Mouse (Mus musculus) intestine, embryonic 16.5 days (tissue): ENCODE measurements at regions not wholly inside any gene's neighbourhood (a gene's known extent, or its start where the extent isn't known, plus 50 kb on each side); places are given as distances from the start of the nearest gene placed in this dataset.

ENCODE experiments used
- ATAC-seq: fragments of 200-750 bp; cut with Nextera tagmentation; 2 replicates; pipeline ENCODE4 v1.8.0; 2017; ENCODE audit warnings: moderate TSS enrichment, moderate library complexity
- H3K27ac ChIP-seq: fragments of 300-500 bp; sonication (generic); 2 replicates; pipeline ENCODE4 v1.5.1; 2014; ENCODE audit warnings: mild to moderate bottlenecking, low read length
- H3K27me3 ChIP-seq: fragments of 300-500 bp; sonication (generic); replicated peaks from 2 replicates; pipeline ENCODE4 v1.6.1; 2014; ENCODE audit warnings: low read length, control low read depth, mixed read lengths; ENCODE audit not compliant: control insufficient read depth, insufficient read depth
- H3K36me3 ChIP-seq: fragments of 300-500 bp; sonication (generic); 2 replicates; pipeline ENCODE4 v1.6.1; 2014; ENCODE audit warnings: low read length, control low read depth; ENCODE audit not compliant: control insufficient read depth, insufficient read depth
- H3K4me1 ChIP-seq: fragments of 300-500 bp; sonication (generic); 2 replicates; pipeline ENCODE4 v1.6.1; 2014; ENCODE audit warnings: low read length, control low read depth, mixed read lengths; ENCODE audit not compliant: control insufficient read depth, insufficient read depth
- H3K4me2 ChIP-seq: fragments of 300-500 bp; sonication (generic); 2 replicates; pipeline ENCODE4 v1.6.1; 2014; ENCODE audit warnings: low read depth, low read length, control low read depth
- H3K4me3 ChIP-seq: fragments of 300-500 bp; sonication (generic); 2 replicates; pipeline ENCODE4 v1.5.1; 2014; ENCODE audit warnings: mild to moderate bottlenecking, low read length
- H3K9ac ChIP-seq: fragments of 300-500 bp; sonication (generic); 2 replicates; pipeline ENCODE4 v1.6.1; 2014; ENCODE audit warnings: low read depth, low read length
- H3K9me3 ChIP-seq: fragments of 300-500 bp; sonication (generic); 2 replicates; pipeline ENCODE4 v1.6.1; 2016; ENCODE audit warnings: low read length, control low read depth; ENCODE audit not compliant: control insufficient read depth
- WGBS: fragments of 180-500 bp; shearing (Covaris S2); extraction: QIAGEN DNeasy Blood & Tissue Kit; methylation state at CpG from one replicate; pipeline ENCODE4 v1.1.7; 2014; 5-methylcytosine and 5-hydroxymethylcytosine counted together

DNA sequence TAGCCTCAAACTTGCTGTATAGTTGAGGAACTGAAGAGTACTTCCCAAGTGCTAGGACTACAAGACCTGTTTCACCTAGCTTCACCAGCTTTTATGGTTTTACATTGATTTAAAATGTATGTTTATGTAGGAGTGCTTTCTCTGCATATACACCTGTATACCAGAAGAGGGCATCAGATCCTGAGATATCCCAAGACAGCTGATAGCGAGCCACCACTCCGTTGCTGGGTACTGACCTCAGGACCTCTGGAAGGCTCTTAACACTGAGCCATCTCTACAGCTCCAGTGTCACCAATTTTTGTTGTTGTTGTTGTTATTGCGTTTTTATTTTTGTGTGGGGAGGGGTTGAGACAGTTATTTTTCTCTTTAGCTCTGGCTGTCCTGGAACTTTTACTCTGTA lies 55.9 kb upstream of the Ddx3x start:
- H3K4me3 ChIP-seq, result no peak overlapping the region
- ATAC-seq, result peak; percentile 42; the same call in 1 of the 2 replicates
- H3K4me2 ChIP-seq, result no peak overlapping the region
- H3K27ac ChIP-seq, result no peak overlapping the region
- H3K9me3 ChIP-seq, result no peaks in the 10 kb centered on the region
- H3K36me3 ChIP-seq, result no peaks in the 10 kb centered on the region
- 6% methylated on average over 3 of the region's 3 CpGs for WGBS
- no peaks in the 10 kb centered on the region for H3K4me1 ChIP-seq
- H3K27me3 ChIP-seq, result no peaks in the 10 kb centered on the region
- no peak overlapping the region for H3K9ac ChIP-seq

GRCm38 (mm10) chrX:13226429-13226828 lies 54.3 kb upstream of the Ddx3x start:
- Histone ChIP-seq H3K36me3 (no peaks in the 10 kb centered on the region), H3K9me3 (no peaks in the 10 kb centered on the region), H3K27ac (no peak overlapping the region), H3K4me3 (no peak overlapping the region), H3K4me1 (no peaks in the 10 kb centered on the region), H3K27me3 (no peaks in the 10 kb centered on the region), H3K4me2 (no peak overlapping the region), H3K9ac (no peak overlapping the region)
- ATAC-seq, result no peak
- WGBS, result 76% methylated on average over 3 of the region's 3 CpGs

- Histone ChIP-seq H3K4me1 (0 out of 2 replicates have a peak, but pooled peaks cover 2% of the 10 kb centered on the region), H3K36me3 (no peaks in the 10 kb centered on the region), H3K4me3 (peak overlapping the region; percentile 32), H3K27me3 (no peaks in the 10 kb centered on the region), H3K9ac (peak overlapping the region; percentile 54), H3K4me2 (peak overlapping the region; percentile 57), H3K27ac (peak overlapping the region; percentile 85), H3K9me3 (no peaks in the 10 kb centered on the region)
- WGBS, result 25% methylated on average over 8 of the region's 8 CpGs
- peak; percentile 37 for ATAC-seq
Measured at GRCm38 (mm10) chrX:13229891-13230614, 50.7 kb upstream of the Ddx3x start.

- 11% methylated on average over 17 of the region's 17 CpGs for WGBS
- Histone ChIP-seq H3K27ac (peak overlapping the region; percentile 85), H3K9ac (peak overlapping the region; percentile 54), H3K4me3 (peak overlapping the region; percentile 32), H3K4me1 (0 out of 2 replicates have a peak, but pooled peaks cover 2% of the 10 kb centered on the region), H3K27me3 (no peaks in the 10 kb centered on the region), H3K9me3 (no peaks in the 10 kb centered on the region), H3K36me3 (no peaks in the 10 kb centered on the region), H3K4me2 (peak overlapping the region; percentile 57)
- peak; percentile 98 for ATAC-seq
Measured at GRCm38 (mm10) chrX:13230615-13231179, 50.1 kb upstream of the Ddx3x start.
